Mouse (Mus musculus) spleen, adult 18-20 months (tissue): Measurements from ENCODE around the gene Smim13.
"Not testable (repeated sequence)": the region's sequence is repeated elsewhere in the genome, so short reads cannot be mapped to it uniquely, and the experiment has no call there.

Source experiments
- DNase-seq, 2 experiments: peaks; one replicate each; pipeline ENCODE4 v3.0.0; 2022; ENCODE audit warnings: mixed read lengths in 2 of 2

Smim13 gene

DNA sequence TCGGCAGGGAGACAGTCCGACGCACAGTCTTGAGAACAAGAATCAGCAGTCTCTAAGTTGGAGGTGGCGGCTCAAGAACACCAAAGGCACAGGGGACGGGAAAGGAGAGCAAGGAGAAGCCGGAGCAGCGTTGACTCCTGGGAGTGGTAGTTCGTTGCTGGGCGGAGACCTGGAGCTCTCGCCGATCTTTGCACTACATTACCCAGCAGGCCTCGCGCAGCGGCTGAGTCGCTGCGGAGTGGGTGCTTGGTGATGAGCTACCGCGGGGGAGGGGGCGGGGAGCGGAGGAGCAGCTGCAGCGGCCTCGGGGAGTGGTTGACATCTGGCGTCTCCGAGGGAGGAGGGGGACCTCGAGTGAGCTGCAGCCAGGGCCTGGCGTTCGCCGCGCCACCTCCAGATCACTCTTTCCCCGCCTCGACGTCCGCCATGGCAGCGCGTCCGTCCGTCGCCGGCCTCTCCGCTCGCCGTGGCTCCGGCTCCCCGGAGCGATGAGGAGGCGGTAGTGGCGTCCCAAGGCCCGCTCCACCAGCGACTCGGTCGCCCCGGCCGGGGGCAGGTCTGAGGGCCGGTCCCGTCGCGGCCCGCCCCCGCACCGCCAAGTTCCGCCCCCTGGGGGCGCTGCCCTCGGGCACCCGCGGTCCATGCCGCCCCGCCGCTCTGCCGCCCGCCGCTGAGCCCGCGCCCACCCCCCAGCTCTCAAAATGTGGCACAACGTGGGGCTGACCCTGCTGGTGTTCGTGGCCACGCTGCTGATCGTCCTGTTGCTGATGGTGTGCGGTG lies at the start of gene Smim13:
Gene Smim13, plus strand, starts transcription at position 307 of the 780 bp plus-strand sequence.
- peak; percentile 86 to 88 for DNase-seq

DNA sequence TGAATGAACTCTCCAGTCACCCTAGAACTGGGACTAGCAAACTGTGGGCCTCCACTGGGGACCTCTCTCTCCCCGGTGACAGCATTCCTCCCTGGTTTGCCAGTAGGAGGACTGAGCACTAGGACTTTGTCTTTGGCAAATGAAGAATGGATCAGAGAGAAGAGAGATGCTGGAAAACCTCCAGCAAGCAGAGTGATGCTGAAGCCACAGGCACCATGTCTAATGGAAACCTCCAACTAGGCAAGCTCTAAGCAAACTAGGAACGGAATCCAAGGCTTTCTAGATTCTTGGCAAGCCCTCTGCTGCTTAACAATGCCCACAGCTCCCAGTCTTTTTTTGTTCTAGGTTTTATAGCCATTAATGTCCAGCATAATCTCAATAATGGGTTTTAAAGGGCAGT lies 48.8 kb upstream of the Smim13 start:
- no peak for DNase-seq

DNA sequence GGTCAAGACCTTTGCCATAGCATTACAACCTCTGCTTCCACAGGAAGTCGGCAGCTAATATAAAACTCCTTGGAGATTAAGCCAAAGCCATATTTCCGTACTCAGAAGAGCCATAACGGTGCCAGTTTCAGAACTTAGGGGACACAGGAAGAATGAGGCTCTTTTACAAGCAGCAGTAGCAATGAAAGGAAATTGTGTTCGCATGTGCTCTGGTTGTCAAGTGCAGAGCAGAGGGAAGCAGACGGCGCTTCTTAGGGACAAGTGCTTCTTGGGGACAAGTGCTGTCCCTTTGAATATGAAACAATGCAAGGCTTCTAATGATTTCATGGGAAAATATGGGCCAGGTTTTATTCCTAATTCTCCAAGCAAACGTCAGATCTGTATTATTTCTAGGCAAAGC lies 46.4 kb upstream of the Smim13 start:
- no peak for DNase-seq

- no peak for DNase-seq
These were observed 46.0 kb upstream of the Smim13 start for GRCm38 (mm10) chr13:41203691-41204090.

GRCm38 (mm10) chr13:41205568-41205967 lies 44.1 kb upstream of the Smim13 start:
- not testable (repeated sequence) for DNase-seq

GRCm38 (mm10) chr13:41206241-41206640 lies 43.4 kb upstream of the Smim13 start:
- DNase-seq: no peak

DNA sequence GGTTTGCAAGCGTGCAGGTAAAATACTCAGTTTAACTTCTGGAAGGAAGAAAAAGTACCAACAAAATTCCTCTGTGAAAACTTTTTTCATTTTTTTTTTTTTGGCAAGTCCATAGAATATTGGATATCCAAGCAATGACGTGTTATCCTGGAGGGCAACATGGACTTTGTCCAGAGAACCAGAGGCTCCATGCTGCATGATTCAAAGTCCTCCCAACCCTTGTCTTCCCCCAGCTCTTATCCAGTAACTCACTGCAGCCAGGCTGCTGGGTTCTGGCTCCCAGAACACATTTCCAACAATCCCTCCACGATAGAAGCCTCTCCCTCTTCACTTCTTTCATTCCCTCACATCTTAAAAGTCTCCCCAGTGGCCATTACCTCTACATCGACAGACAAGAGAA lies 38.4 kb upstream of the Smim13 start:
- no peak for DNase-seq

DNA sequence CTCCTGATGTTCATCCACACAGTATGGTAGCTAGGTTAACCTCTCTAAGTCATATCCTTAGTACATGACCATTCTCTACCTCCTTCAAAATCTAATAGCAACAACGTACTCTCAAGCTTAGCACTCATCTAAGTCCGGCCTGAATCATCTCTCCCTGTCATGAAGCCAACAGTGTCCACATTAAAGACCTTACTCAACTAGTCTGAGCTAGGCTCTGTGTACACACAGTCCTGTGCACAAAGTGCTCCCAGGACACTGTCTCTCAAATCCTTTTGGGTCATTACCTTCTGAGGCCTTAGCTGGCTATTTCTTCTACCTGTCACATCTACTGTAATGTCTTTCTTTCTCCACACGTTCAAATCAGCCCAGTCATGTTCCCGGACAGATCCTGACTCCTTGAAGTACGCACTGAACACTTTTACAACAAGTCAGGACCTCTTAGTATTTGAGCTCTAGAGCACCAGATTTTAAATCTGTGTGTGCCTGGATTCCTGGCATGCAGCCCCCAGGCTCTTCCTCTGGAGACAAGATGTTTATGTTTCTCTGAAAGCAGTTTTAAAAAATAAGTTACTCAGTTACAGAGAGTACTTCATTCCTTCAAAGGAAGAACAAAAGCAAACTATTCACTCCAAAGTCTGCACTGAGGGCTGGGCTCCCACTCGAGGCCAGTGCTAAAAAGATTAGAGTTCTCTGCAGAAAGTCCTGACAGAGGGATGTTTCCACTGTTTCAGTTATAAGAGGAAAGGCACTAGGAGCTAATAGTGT lies 36.9 kb upstream of the Smim13 start:
- DNase-seq: no peak

- no peak for DNase-seq
These were observed 34.0 kb upstream of the Smim13 start for GRCm38 (mm10) chr13:41215669-41216068.

DNA sequence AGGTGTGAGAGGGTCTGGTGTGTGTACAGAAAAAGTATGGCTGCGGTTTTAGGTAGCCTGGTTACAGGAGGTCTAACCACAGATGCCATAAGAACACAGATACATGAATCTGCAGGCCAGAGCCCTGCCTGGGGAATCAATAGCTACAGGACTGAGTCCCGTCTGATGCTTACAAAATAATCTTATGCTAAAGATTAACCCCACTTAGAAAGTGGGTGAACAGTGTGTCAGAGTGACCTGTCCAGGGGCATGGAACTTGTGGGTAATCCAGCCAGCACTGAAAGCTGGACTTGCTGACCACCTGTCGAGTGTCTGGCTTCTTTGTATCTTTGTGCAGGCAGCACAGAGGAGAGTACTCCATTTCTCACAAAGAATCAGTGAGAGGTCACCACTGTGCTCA lies 33.4 kb upstream of the Smim13 start:
- DNase-seq: no peak

GRCm38 (mm10) chr13:41219056-41219455 lies 30.6 kb upstream of the Smim13 start:
- no peak for DNase-seq

- peak in 1 of 2 experiments; percentile 6 for DNase-seq
These were observed 29.8 kb upstream of the Smim13 start for GRCm38 (mm10) chr13:41219687-41220303.

DNA sequence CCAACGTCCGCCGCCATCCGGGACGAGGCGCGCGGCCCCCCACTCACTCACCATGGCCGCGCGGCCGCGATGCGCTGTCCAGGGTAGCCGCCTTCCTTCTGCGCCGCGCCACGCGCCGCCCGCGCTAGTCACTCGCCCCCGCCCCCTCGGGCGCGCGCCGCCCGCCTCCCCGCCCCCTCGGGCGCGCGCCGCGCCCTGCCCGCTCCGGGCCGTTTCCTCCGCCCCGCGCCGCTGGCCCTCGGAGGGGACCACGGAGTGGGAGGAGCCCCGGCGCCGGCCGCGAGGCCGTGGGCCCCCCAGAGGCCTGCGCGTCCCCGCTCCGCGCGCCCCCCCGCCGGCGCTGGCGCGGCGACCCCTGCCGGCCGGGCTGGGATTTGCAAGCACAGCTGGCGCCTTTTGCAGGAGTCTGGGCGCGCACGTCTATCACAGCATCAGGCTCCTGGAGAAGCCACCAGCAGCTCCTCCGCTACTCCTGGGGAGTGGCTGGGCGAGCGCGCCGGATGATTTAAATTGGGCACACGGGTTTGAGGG lies 29.3 kb upstream of the Smim13 start, which contains the start of gene Elovl2:
Gene Elovl2, minus strand, starts transcription at position 102 of the 531 bp plus-strand sequence.
- peak; percentile 28 to 47 for DNase-seq

DNA sequence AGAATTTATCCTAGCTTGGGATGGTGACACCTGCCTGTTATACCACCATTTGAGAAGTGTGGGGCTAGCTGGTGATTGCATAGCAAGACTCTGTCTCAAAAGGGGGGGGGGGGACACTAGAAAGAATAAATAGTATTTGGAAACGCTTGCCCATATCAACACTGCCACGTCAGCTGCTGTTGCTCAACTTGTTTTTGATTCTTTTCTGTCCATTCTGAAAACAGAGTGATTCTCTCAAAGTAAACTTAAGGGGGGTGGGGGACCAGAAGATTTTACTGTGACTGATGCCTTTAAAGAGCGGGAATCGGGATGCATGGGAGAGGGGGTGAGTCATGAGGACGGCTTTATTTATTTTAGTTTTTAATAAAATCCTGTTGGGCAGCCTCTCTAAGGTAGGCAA lies 23.1 kb upstream of the Smim13 start:
- no peak for DNase-seq

GRCm38 (mm10) chr13:41228060-41228459 lies 21.6 kb upstream of the Smim13 start:
- DNase-seq: no peak

GRCm38 (mm10) chr13:41230256-41230655 lies 19.4 kb upstream of the Smim13 start:
- DNase-seq: no peak

DNA sequence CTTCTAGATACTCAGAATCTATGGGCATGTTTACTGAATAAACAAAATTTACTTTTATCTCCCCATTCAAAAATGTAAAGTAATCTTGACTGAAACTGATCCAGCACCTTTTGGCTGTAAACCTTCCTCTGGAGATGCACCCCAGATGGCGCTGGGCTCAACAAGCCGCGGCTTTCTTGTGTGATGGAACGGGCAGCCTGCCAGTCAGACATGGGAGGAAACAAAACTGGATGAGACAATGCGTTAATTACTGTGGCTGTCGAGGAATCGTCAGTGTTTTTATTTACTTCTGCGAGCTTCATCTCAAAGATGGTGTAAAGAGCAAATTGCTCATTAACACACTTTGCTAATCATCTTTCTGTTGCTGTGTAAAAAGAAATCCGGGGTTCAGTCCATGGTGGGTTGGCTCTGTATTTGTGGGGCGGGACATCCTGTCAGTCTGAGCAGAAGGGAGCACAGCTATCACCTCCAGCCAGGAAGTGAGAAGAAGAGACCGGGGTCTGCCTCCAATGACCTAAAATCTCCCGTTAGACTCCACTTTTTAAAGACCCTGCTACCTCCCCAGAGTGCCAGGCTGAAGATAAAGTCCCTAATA lies 18.2 kb upstream of the Smim13 start:
- DNase-seq: no peak

DNA sequence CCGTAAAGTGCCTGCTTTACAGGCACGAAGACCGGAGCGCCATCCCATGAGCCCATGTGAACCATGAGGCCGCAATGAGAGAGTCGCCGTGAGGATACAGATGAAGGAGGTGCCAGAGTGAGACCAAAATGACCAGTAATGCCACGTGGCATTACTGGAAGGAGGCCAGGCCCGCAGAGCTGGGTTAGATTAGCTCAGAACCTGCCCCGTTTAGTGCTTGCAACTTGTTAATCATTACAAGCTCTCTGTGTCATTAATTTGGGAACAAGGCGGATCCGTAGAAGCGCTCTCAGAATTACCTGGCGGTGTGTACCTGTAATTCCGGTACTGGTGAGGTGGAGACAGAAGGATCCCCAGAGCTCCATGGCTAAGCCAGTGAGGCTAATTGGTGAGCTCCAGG lies 17.4 kb upstream of the Smim13 start:
- no peak for DNase-seq

- DNase-seq: no peak
These were observed 16.4 kb upstream of the Smim13 start for GRCm38 (mm10) chr13:41233241-41233640.

GRCm38 (mm10) chr13:41235181-41235580 lies 14.5 kb upstream of the Smim13 start:
- no peak for DNase-seq

- no peak for DNase-seq
These were observed 13.6 kb upstream of the Smim13 start for GRCm38 (mm10) chr13:41235845-41236741.
